Mouse (Mus musculus) bone marrow, adult 2 months (tissue): ENCODE measurements around the gene Igsf21.

Experiments used
- CTCF ChIP-seq: fragments of 200-500 bp; IDR thresholded peaks from 2 replicates; pipeline ENCODE4 v1.5.1; 2011; ENCODE audit warnings: low read length, control low read depth; ENCODE audit not compliant: control insufficient read depth, insufficient read depth
- POLR2A ChIP-seq: fragments of 200-500 bp; IDR thresholded peaks from 2 replicates; pipeline ENCODE4 v1.6.1; 2011; ENCODE audit warnings: low read depth, mild to moderate bottlenecking, control low read depth, low read length, borderline replicate concordance; ENCODE audit not compliant: control insufficient read depth

GRCm38 (mm10) chr4:140000911-140001310 is 245.7 kb downstream of the Igsf21 start:
- TF ChIP-seq POLR2A: no peak
- TF ChIP-seq CTCF: no peak
